Mouse (Mus musculus): Measurements from ENCODE around the gene Phospho1.
A peak's percentile ranks its signal among the peaks of the same experiment; 100 is the strongest.

DNA sequence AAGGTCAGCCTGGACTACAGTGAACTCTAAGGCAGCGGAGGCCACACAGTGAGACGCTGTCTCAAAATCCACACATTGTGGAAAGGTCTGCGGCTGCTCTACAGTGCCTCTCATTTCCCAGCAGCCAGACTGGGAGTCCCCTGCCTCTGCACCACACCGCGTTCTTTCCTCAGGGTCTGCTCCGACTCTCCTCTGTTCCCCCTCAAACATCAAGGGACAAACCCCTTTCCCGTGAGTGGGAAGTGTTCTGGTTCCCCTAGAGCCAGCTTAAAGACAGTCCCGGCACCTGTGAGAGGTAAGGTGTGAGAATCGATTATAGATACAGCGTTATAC is 17.2 kb downstream of the Phospho1 start:
- TF ChIP-seq CTCF (IDR thresholded peaks at IDR 0.05; ENCODE audit: extremely low read depth, insufficient read length, insufficient replicate concordance, low read depth, low read length): no peak
- TF ChIP-seq POLR2A (IDR thresholded peaks at IDR 0.05; ENCODE audit: low read depth, low read length): 0 out of 2 replicates have a peak, but pooled peaks have one; percentile 27

All from small intestine, adult 2 months (tissue).